8 mouse cellular contexts compared by ENCODE assay signal in the genomic region with DNA sequence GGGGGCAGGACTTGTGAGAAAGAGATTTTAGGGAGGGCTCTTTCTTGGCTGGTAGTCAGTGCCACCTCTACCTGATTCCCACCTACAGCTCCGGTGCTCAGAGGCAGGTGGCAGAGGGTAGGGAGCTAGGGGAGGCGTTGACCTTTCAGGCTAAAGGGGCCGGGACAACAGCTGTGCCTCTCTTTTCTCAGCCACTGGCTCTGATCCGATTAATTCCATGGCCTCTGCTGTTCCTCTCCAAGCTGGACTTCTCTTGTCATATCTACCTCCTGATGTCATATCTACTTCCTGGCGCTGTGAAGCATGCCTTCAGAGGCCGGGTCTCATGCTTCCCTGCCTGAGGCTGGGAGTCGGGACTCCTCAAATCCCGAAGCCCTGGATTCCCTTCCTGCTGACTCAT. TPM values are rescaled to one million over a fixed set of nuclear protein-coding genes. Genes with fewer than 3 reads are reported as not detected.
A peak's percentile ranks its signal among the peaks of the same experiment; 100 is the strongest.
DNase-seq lines count a peak whose midpoint lies in the region; ATAC-seq and TF ChIP-seq lines count a peak whose summit lies in the region.
"Had no signal": no experiment of that assay in that cellular context is flagged by ENCODE, and none has a peak within 500 bp of the region (broad histone marks: within the 10 kb centered on the region; RNA-seq: fewer than 3 reads in every experiment).

No protein-coding gene starts in this region.

- H3K27ac ChIP-seq in heart, embryonic 13.5 days (replicated peaks): no peak overlapping the region
- 0 out of 2 replicates have a peak overlapping the region, but pooled peaks have one; percentile 11 for H3K27ac ChIP-seq in stomach, embryonic 14.5 days (ENCODE audit: low read length)
- H3K27ac ChIP-seq in stomach, postnatal 0 days (replicated peaks): no peak overlapping the region
- H3K27ac ChIP-seq in liver, postnatal 0 days (ENCODE audit: low read depth): peak overlapping the region; percentile 93

- ATAC-seq in heart, embryonic 13.5 days (ENCODE audit: extremely low read depth, insufficient number of reproducible peaks, low FRiP score, low TSS enrichment): no peak
- ATAC-seq in stomach, embryonic 14.5 days (ENCODE audit: insufficient number of reproducible peaks, insufficient read depth, low FRiP score, low read depth): no peak
- ATAC-seq in stomach, postnatal 0 days (ENCODE audit: low FRiP score, low TSS enrichment): no peak
- ATAC-seq in liver, postnatal 0 days: no peak; the same call in 1 of the 2 replicates

- H3K4me2 ChIP-seq in heart, embryonic 13.5 days: peak overlapping the region; percentile 97
- peak overlapping the region; percentile 92; the same call in 1 of the 2 replicates for H3K4me2 ChIP-seq in stomach, embryonic 14.5 days (replicated peaks; ENCODE audit: low read depth, low read length)
- H3K4me2 ChIP-seq in stomach, postnatal 0 days (replicated peaks; ENCODE audit: low read depth): no peak overlapping the region
- H3K4me2 ChIP-seq in liver, postnatal 0 days (ENCODE audit: low read depth, low read length): peak overlapping the region; percentile 66

- WGBS in heart, embryonic 13.5 days: 29% methylated on average over 8 of the region's 8 CpGs
- 40% methylated on average over 8 of the region's 8 CpGs for WGBS in stomach, embryonic 14.5 days
- 58% methylated on average over 8 of the region's 8 CpGs for WGBS in stomach, postnatal 0 days
- WGBS in liver, postnatal 0 days (ENCODE audit: insufficient replicate concordance): 42% methylated on average over 8 of the region's 8 CpGs

- H3K27me3 ChIP-seq in heart, embryonic 13.5 days (replicated peaks): peaks cover 40% of the 10 kb centered on the region
- H3K27me3 ChIP-seq in stomach, embryonic 14.5 days (ENCODE audit: control insufficient read depth, insufficient read depth, low read length): no peaks in the 10 kb centered on the region
- H3K27me3 ChIP-seq in stomach, postnatal 0 days (ENCODE audit: control insufficient read depth, insufficient read depth, low read length): no peaks in the 10 kb centered on the region; the same call in 1 of the 2 replicates
- H3K27me3 ChIP-seq in liver, postnatal 0 days (ENCODE audit: insufficient read depth, low read length): peaks cover 38% of the 10 kb centered on the region

- no peaks in the 10 kb centered on the region for H3K9me3 ChIP-seq in heart, embryonic 13.5 days
- H3K9me3 ChIP-seq in stomach, embryonic 14.5 days (ENCODE audit: control insufficient read depth, low read depth, low read length): no peaks in the 10 kb centered on the region
- no peaks in the 10 kb centered on the region for H3K9me3 ChIP-seq in stomach, postnatal 0 days (ENCODE audit: control insufficient read depth, low read length)
- H3K9me3 ChIP-seq in liver, postnatal 0 days (ENCODE audit: low read length): no peaks in the 10 kb centered on the region

- TF ChIP-seq EP300 in stomach, postnatal 0 days (optimal IDR thresholded peaks at IDR 0.05): no peak
- TF ChIP-seq EP300 in liver, postnatal 0 days (IDR thresholded peaks at IDR 0.05; ENCODE audit: low read depth): no peak

- intact Hi-C loops in heart, postnatal 25 days (cut with DNase I): no loop called here

- DNase-seq in heart, postnatal 25 days (ENCODE audit: low spot score): no peak
- no peak for DNase-seq in stomach, postnatal 0 days (ENCODE audit: low spot score)
- DNase-seq in liver, postnatal 0 days: no peak
- DNase-seq in adrenal gland, adult 18-20 months (ENCODE audit: low spot score in 2 of 2): no peak
- DNase-seq in thymus, postnatal 4 days: no peak

- H3K4me1 ChIP-seq in heart, embryonic 13.5 days: peaks cover 49% of the 10 kb centered on the region
- H3K4me1 ChIP-seq in stomach, embryonic 14.5 days (ENCODE audit: control insufficient read depth, insufficient read depth, low read length): peaks cover 17% of the 10 kb centered on the region
- peaks cover 5% of the 10 kb centered on the region for H3K4me1 ChIP-seq in stomach, postnatal 0 days (replicated peaks; ENCODE audit: control insufficient read depth, insufficient read depth)
- H3K4me1 ChIP-seq in liver, postnatal 0 days (ENCODE audit: insufficient read depth): peaks cover 4% of the 10 kb centered on the region; the same call in 1 of the 2 replicates

- no peaks in the 10 kb centered on the region for H3K36me3 ChIP-seq in heart, embryonic 13.5 days
- H3K36me3 ChIP-seq in stomach, embryonic 14.5 days (ENCODE audit: control insufficient read depth, insufficient read depth, low read length): no peaks in the 10 kb centered on the region
- H3K36me3 ChIP-seq in stomach, postnatal 0 days (ENCODE audit: control insufficient read depth, insufficient read depth, low read length): no peaks in the 10 kb centered on the region
- no peaks in the 10 kb centered on the region for H3K36me3 ChIP-seq in liver, postnatal 0 days (replicated peaks; ENCODE audit: insufficient read depth, low read length)

- H3K4me3 ChIP-seq in heart, embryonic 13.5 days: no peak overlapping the region
- no peak overlapping the region for H3K4me3 ChIP-seq in stomach, embryonic 14.5 days (ENCODE audit: low read depth, low read length)
- no peak overlapping the region for H3K4me3 ChIP-seq in stomach, postnatal 0 days (ENCODE audit: low read depth, low read length)
- H3K4me3 ChIP-seq in liver, postnatal 0 days (ENCODE audit: low read depth, low read length): peak overlapping the region; percentile 60

- no peak for TF ChIP-seq CTCF in stomach, postnatal 0 days (IDR thresholded peaks at IDR 0.05; ENCODE audit: low read depth)
- TF ChIP-seq CTCF in liver, postnatal 0 days (IDR thresholded peaks at IDR 0.05; ENCODE audit: low read depth): no peak

- peak overlapping the region; percentile 81 for H3K9ac ChIP-seq in heart, embryonic 13.5 days
- no peak overlapping the region for H3K9ac ChIP-seq in stomach, embryonic 14.5 days (replicated peaks; ENCODE audit: low read depth, low read length)
- H3K9ac ChIP-seq in stomach, postnatal 0 days (ENCODE audit: low read length): no peak overlapping the region
- H3K9ac ChIP-seq in liver, postnatal 0 days (replicated peaks): peak overlapping the region; percentile 82

RNA-seq across cellular contexts. Expression of a gene that starts 1.3 kb away (rescaled TPM):
- 2.8 and 2.9 TPM in 2 replicates for polyA plus RNA-seq in heart, embryonic 13.5 days (2015; fragmentation: Nextera tagmentation; extraction: Ambion mirVana)
- 10 to 100 TPM; 62.0 to 69.7 TPM for total RNA-seq in heart, postnatal 25 days (2021)
- 3.7 and 7.1 TPM in 2 replicates for polyA plus RNA-seq in stomach, embryonic 14.5 days (2014; fragmentation: Nextera tagmentation; extraction: Ambion mirVana)
- polyA plus RNA-seq in stomach, postnatal 0 days (2015; fragmentation: Nextera tagmentation; extraction: Ambion mirVana): 0.95 and 1.1 TPM in 2 replicates
- 147 and 174 TPM in 2 replicates for polyA plus RNA-seq in liver, postnatal 0 days (2015; fragmentation: Nextera tagmentation; extraction: Ambion mirVana)
- total RNA-seq in adrenal gland, adult 18-20 months (2021): under 1 TPM; 0.33 to 0.64 TPM
- total RNA-seq: megakaryocyte-erythroid progenitor cell, adult 5-6 weeks had no signal

RNA-seq across cellular contexts. Expression of a gene that starts 11.5 kb away (rescaled TPM):
- polyA plus RNA-seq in heart, embryonic 13.5 days (2015; fragmentation: Nextera tagmentation; extraction: Ambion mirVana): 0.90 and 1.3 TPM in 2 replicates
- not detected for total RNA-seq in heart, postnatal 25 days (2021)
- 1.8 and 2.4 TPM in 2 replicates for polyA plus RNA-seq in stomach, embryonic 14.5 days (2014; fragmentation: Nextera tagmentation; extraction: Ambion mirVana)
- polyA plus RNA-seq in stomach, postnatal 0 days (2015; fragmentation: Nextera tagmentation; extraction: Ambion mirVana): 2.1 and 2.9 TPM in 2 replicates
- polyA plus RNA-seq in liver, postnatal 0 days (2015; fragmentation: Nextera tagmentation; extraction: Ambion mirVana): 5.8 and 6.2 TPM in 2 replicates
- total RNA-seq in adrenal gland, adult 18-20 months (2021): under 1 TPM; 0.22 to 0.56 TPM
- total RNA-seq: megakaryocyte-erythroid progenitor cell, adult 5-6 weeks had no signal

RNA-seq across cellular contexts. Expression of a gene that starts 32.8 kb away (rescaled TPM):
- polyA plus RNA-seq in heart, embryonic 13.5 days (2015; fragmentation: Nextera tagmentation; extraction: Ambion mirVana): 387 and 392 TPM in 2 replicates
- 100 to 1,000 TPM; 241 to 257 TPM for total RNA-seq in heart, postnatal 25 days (2021)
- 359 TPM in 2 replicates for polyA plus RNA-seq in stomach, embryonic 14.5 days (2014; fragmentation: Nextera tagmentation; extraction: Ambion mirVana)
- polyA plus RNA-seq in stomach, postnatal 0 days (2015; fragmentation: Nextera tagmentation; extraction: Ambion mirVana): 189 and 195 TPM in 2 replicates
- polyA plus RNA-seq in liver, postnatal 0 days (2015; fragmentation: Nextera tagmentation; extraction: Ambion mirVana): 146 and 159 TPM in 2 replicates
- 100 to 1,000 TPM; 238 to 263 TPM for total RNA-seq in adrenal gland, adult 18-20 months (2021)

RNA-seq across cellular contexts. Expression of a gene that starts 42.3 kb away (rescaled TPM):
- 4.5 and 6.3 TPM in 2 replicates for polyA plus RNA-seq in heart, embryonic 13.5 days (2015; fragmentation: Nextera tagmentation; extraction: Ambion mirVana)
- total RNA-seq in heart, postnatal 25 days (2021): 10 to 100 TPM; 15.1 to 15.8 TPM
- 30.2 and 33.2 TPM in 2 replicates for polyA plus RNA-seq in stomach, embryonic 14.5 days (2014; fragmentation: Nextera tagmentation; extraction: Ambion mirVana)
- 11.7 and 15.1 TPM in 2 replicates for polyA plus RNA-seq in stomach, postnatal 0 days (2015; fragmentation: Nextera tagmentation; extraction: Ambion mirVana)
- 0.76 and 1.1 TPM in 2 replicates for polyA plus RNA-seq in liver, postnatal 0 days (2015; fragmentation: Nextera tagmentation; extraction: Ambion mirVana)
- total RNA-seq in adrenal gland, adult 18-20 months (2021): 10 to 100 TPM; 30.2 to 34.1 TPM

RNA-seq across cellular contexts. Expression of a gene that starts 59.0 kb away (rescaled TPM):
- polyA plus RNA-seq in heart, embryonic 13.5 days (2015; fragmentation: Nextera tagmentation; extraction: Ambion mirVana): 9.9 and 11.8 TPM in 2 replicates
- 10 to 100 TPM; 15.0 to 17.8 TPM for total RNA-seq in heart, postnatal 25 days (2021)
- polyA plus RNA-seq in stomach, embryonic 14.5 days (2014; fragmentation: Nextera tagmentation; extraction: Ambion mirVana): 6.1 and 7.9 TPM in 2 replicates
- polyA plus RNA-seq in stomach, postnatal 0 days (2015; fragmentation: Nextera tagmentation; extraction: Ambion mirVana): 16.3 and 19.1 TPM in 2 replicates
- 0.41 and 0.56 TPM in 2 replicates for polyA plus RNA-seq in liver, postnatal 0 days (2015; fragmentation: Nextera tagmentation; extraction: Ambion mirVana)
- total RNA-seq in adrenal gland, adult 18-20 months (2021): 1 to 10 TPM; 5.1 to 6.3 TPM

Comparison
In these comparisons a context has a peak if more than half of its experiments do, and no peak if none do; other contexts are left out.
1. H3K27ac ChIP-seq: peak in stomach, embryonic 14.5 days (single experiment) and liver, postnatal 0 days (single experiment); none in heart, embryonic 13.5 days (single experiment) and stomach, postnatal 0 days (single experiment).
2. H3K9ac ChIP-seq: peak in heart, embryonic 13.5 days (single experiment) and liver, postnatal 0 days (single experiment); none in stomach, embryonic 14.5 days (single experiment) and stomach, postnatal 0 days (single experiment).
3. RNA of a gene that starts 1.3 kb away (polyA plus RNA-seq): 147 to 174 TPM in liver, postnatal 0 days; 3.7 to 7.1 TPM in stomach, embryonic 14.5 days, 2.8 to 2.9 TPM in heart, embryonic 13.5 days and 0.95 to 1.1 TPM in stomach, postnatal 0 days; every median in the first group is over 10 times any median in the second.